Mouse (Mus musculus): ENCODE results near the gene Sirpb1b. TPM values are rescaled to one million over a fixed set of nuclear protein-coding genes. Genes with fewer than 3 reads are reported as not detected.

Sirpb1b gene
- polyA plus RNA-seq, 1 experiment, result not detected

Other genes starting within 250 kb of the Sirpb1b start
- not detected for gene Gm9733, start 242.8 kb downstream of the Sirpb1b start, polyA plus RNA-seq (2012; fragmentation: generic; extraction: Trizol)
- not detected for gene Sirpb1a, start 148.5 kb downstream of the Sirpb1b start, polyA plus RNA-seq (2012; fragmentation: generic; extraction: Trizol)